In genomic region chrX:42050652-42051643, GRCm38 (mm10) we compare ENCODE assay signal across 13 mouse cellular contexts. TPM values are rescaled to one million over a fixed set of nuclear protein-coding genes. Genes with fewer than 3 reads are reported as not detected.
DNase-seq lines count a peak whose midpoint lies in the region; ATAC-seq lines count a peak whose summit lies in the region.
"Had no signal": no experiment of that assay in that cellular context is flagged by ENCODE, and none has a peak within 500 bp of the region (broad histone marks: within the 10 kb centered on the region; RNA-seq: fewer than 3 reads in every experiment).

No protein-coding gene starts in this region.

- H3K4me1 ChIP-seq in kidney, embryonic 16.5 days (ENCODE audit: insufficient read depth, low read length): no peaks in the 10 kb centered on the region
- no peaks in the 10 kb centered on the region for H3K4me1 ChIP-seq in embryonic facial prominence, embryonic 14.5 days (ENCODE audit: control insufficient read depth, insufficient read depth, low read length)
- peaks cover 3% of the 10 kb centered on the region; the same call in 1 of the 2 replicates for H3K4me1 ChIP-seq in intestine, embryonic 16.5 days (ENCODE audit: control insufficient read depth, insufficient read depth, low read length)
- no peaks in the 10 kb centered on the region for H3K4me1 ChIP-seq in forebrain, embryonic 12.5 days

- 61% methylated on average over 5 of the region's 5 CpGs for WGBS in kidney, embryonic 16.5 days
- WGBS in embryonic facial prominence, embryonic 14.5 days: 69% methylated on average over 5 of the region's 5 CpGs
- WGBS in intestine, embryonic 16.5 days: 68% methylated on average over 5 of the region's 5 CpGs
- 65% methylated on average over 5 of the region's 5 CpGs for WGBS in forebrain, embryonic 12.5 days

- no peaks in the 10 kb centered on the region for H3K36me3 ChIP-seq in kidney, embryonic 16.5 days (ENCODE audit: insufficient read depth, low read length)
- no peaks in the 10 kb centered on the region for H3K36me3 ChIP-seq in embryonic facial prominence, embryonic 14.5 days (ENCODE audit: control insufficient read depth, insufficient read depth, low read length)
- no peaks in the 10 kb centered on the region for H3K36me3 ChIP-seq in intestine, embryonic 16.5 days (ENCODE audit: control insufficient read depth, insufficient read depth, low read length)
- H3K36me3 ChIP-seq in forebrain, embryonic 12.5 days (replicated peaks): no peaks in the 10 kb centered on the region

- no peak for DNase-seq in kidney, adult 11 months
- peak; percentile 52 for DNase-seq in embryonic facial prominence, embryonic 14.5 days (ENCODE audit: low spot score)
- DNase-seq in lung, postnatal 4 days: peak; percentile 19 to 32
- DNase-seq: cerebellum, adult 9-10 months; kidney, adult 8-10 months; retina, postnatal 1 day; thymus, postnatal 25 days had no signal

- H3K4me2 ChIP-seq in kidney, embryonic 16.5 days (replicated peaks; ENCODE audit: low read depth, low read length): no peak overlapping the region
- H3K4me2 ChIP-seq in embryonic facial prominence, embryonic 14.5 days (ENCODE audit: low read depth, low read length): no peak overlapping the region
- no peak overlapping the region for H3K4me2 ChIP-seq in intestine, embryonic 16.5 days (ENCODE audit: low read depth, low read length)
- H3K4me2 ChIP-seq in forebrain, embryonic 12.5 days: no peak overlapping the region

- no peak overlapping the region for H3K4me3 ChIP-seq in kidney, embryonic 16.5 days (ENCODE audit: low read length)
- H3K4me3 ChIP-seq in embryonic facial prominence, embryonic 14.5 days (ENCODE audit: low read depth, low read length): no peak overlapping the region
- no peak overlapping the region for H3K4me3 ChIP-seq in intestine, embryonic 16.5 days (ENCODE audit: low read length)
- H3K4me3 ChIP-seq in forebrain, embryonic 12.5 days (replicated peaks): no peak overlapping the region
- H3K4me3 ChIP-seq: erythroblast, embryonic 14.5 days had no signal

- no peaks in the 10 kb centered on the region for H3K9me3 ChIP-seq in kidney, embryonic 16.5 days (ENCODE audit: low read length)
- no peaks in the 10 kb centered on the region for H3K9me3 ChIP-seq in embryonic facial prominence, embryonic 14.5 days (ENCODE audit: control insufficient read depth, low read length)
- H3K9me3 ChIP-seq in intestine, embryonic 16.5 days (ENCODE audit: control insufficient read depth, low read length): no peaks in the 10 kb centered on the region
- no peaks in the 10 kb centered on the region for H3K9me3 ChIP-seq in forebrain, embryonic 12.5 days

- H3K27me3 ChIP-seq in kidney, embryonic 16.5 days (ENCODE audit: insufficient read depth, low read length): no peaks in the 10 kb centered on the region
- H3K27me3 ChIP-seq in embryonic facial prominence, embryonic 14.5 days (replicated peaks; ENCODE audit: control insufficient read depth, insufficient read depth, low read length): no peaks in the 10 kb centered on the region
- no peaks in the 10 kb centered on the region for H3K27me3 ChIP-seq in intestine, embryonic 16.5 days (replicated peaks; ENCODE audit: control insufficient read depth, insufficient read depth, low read length)
- H3K27me3 ChIP-seq in forebrain, embryonic 12.5 days: no peaks in the 10 kb centered on the region
- H3K27me3 ChIP-seq: CH12.LX had no signal

- no peak overlapping the region for H3K9ac ChIP-seq in kidney, embryonic 16.5 days (replicated peaks; ENCODE audit: low read length)
- no peak overlapping the region for H3K9ac ChIP-seq in embryonic facial prominence, embryonic 14.5 days (ENCODE audit: low read depth, low read length)
- no peak overlapping the region for H3K9ac ChIP-seq in intestine, embryonic 16.5 days (ENCODE audit: low read depth, low read length)
- H3K9ac ChIP-seq in forebrain, embryonic 12.5 days: no peak overlapping the region

- 0 out of 2 replicates have a peak, but pooled peaks have one; percentile 39 for ATAC-seq in kidney, embryonic 16.5 days (ENCODE audit: low FRiP score, low TSS enrichment)
- no peak for ATAC-seq in embryonic facial prominence, embryonic 14.5 days (ENCODE audit: low read depth)
- peak; percentile 68 for ATAC-seq in intestine, embryonic 16.5 days
- ATAC-seq in forebrain, embryonic 12.5 days (ENCODE audit: low FRiP score): no peak
- no peak for ATAC-seq in monocyte, adult 5-6 weeks (replicated peaks; ENCODE audit: insufficient number of reproducible peaks, low FRiP score, low TSS enrichment, poor library complexity, severe bottlenecking)

- H3K27ac ChIP-seq in kidney, embryonic 16.5 days (ENCODE audit: low read length): peak overlapping the region; percentile 39
- no peak overlapping the region for H3K27ac ChIP-seq in embryonic facial prominence, embryonic 14.5 days (replicated peaks; ENCODE audit: low read depth, low read length)
- peak overlapping the region; percentile 77; the same call in 1 of the 2 replicates for H3K27ac ChIP-seq in intestine, embryonic 16.5 days (ENCODE audit: low read length)
- H3K27ac ChIP-seq in forebrain, embryonic 12.5 days: no peak overlapping the region

RNA-seq across cellular contexts. Expression of gene Xiap, which starts 8.5 kb away (rescaled TPM):
- 12.0 and 14.7 TPM in 2 replicates for polyA plus RNA-seq in kidney, embryonic 16.5 days (2015; fragmentation: Nextera tagmentation; extraction: Ambion mirVana)
- polyA plus RNA-seq in embryonic facial prominence, embryonic 14.5 days (2014; fragmentation: Nextera tagmentation; extraction: Ambion mirVana): 17.6 and 18.1 TPM in 2 replicates
- polyA plus RNA-seq in intestine, embryonic 16.5 days (2015; fragmentation: Nextera tagmentation; extraction: Ambion mirVana): 10.5 and 10.8 TPM in 2 replicates
- 12.3 and 14.9 TPM in 2 replicates for polyA plus RNA-seq in forebrain, embryonic 12.5 days (2016; fragmentation: Nextera tagmentation; extraction: Ambion mirVana)
- 54.8 to 87.8 TPM (median 75.7 TPM) in 3 replicates for total RNA-seq in monocyte, adult 5-6 weeks (2017)

Comparison
In these comparisons a context has a peak if more than half of its experiments do, and no peak if none do; other contexts are left out.
1. ATAC-seq: peak in kidney, embryonic 16.5 days (single experiment) and intestine, embryonic 16.5 days (single experiment); none in embryonic facial prominence, embryonic 14.5 days (single experiment), forebrain, embryonic 12.5 days (single experiment) and monocyte, adult 5-6 weeks (single experiment).
2. H3K27ac ChIP-seq: peak in kidney, embryonic 16.5 days (single experiment) and intestine, embryonic 16.5 days (single experiment); none in embryonic facial prominence, embryonic 14.5 days (single experiment) and forebrain, embryonic 12.5 days (single experiment).